Mouse (Mus musculus) ZHBTc4 (cell line): ENCODE results near the gene Cdc26.
A peak's percentile ranks its signal among the peaks of the same experiment; 100 is the strongest.

Experiments
- DNase-seq: peaks from one replicate; pipeline ENCODE4 v3.0.0-alpha.2; 2011; ENCODE audit warnings: low read depth, low spot score

Cdc26 gene

DNA sequence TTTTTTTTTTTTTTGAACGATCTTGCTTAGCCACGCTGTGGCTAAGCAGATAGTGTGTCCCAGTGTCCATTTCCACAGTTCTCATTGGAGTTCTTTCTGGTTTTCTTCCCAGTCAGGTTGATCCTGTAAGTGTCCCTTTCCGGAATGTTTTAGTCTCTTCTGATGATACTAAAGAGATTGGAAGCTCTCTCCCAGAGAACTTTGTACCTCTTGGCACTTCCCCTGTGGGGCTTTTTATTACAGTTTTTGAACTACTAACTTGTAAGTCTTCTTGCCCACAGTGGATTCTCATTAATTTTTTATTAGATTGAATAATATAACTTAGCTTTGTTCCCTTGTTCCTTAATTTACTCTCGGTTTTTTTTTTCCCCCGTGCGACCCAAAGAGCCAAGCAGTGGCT, 46.9 kb downstream of the Cdc26 start:
- no peak for DNase-seq

DNA sequence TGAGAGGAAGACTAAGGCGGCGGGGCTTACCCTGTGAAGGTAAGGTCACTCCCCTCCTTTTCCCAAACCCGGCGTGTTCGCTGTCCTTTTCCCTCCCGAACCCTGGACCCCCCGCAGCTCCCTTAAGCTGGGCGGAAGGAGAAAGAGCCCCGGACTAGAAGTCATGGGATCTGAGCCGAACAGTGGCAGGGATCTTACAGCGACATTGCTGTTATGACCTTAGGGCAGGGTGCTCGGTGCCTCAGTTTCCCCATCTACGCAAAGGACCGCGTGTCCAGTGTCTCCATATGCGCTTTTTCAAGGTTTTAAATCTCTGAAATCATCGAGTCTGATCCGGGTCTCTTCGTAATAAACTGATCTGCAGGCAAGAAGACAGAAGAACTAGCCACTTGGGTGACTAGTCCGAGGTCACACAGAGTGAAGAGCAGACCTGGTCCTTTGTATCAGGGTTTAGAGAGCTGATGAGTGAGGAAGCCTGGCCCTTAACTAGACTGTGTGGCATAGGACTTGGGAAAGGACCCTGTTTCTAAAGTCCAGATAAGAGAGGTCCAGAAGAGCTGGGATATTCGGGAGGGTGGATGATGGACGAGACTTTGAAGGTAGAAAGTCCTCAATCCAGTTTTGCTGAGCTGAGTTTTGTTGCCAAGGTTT, 47.5 kb downstream of the Cdc26 start:
- no peak for DNase-seq

DNA sequence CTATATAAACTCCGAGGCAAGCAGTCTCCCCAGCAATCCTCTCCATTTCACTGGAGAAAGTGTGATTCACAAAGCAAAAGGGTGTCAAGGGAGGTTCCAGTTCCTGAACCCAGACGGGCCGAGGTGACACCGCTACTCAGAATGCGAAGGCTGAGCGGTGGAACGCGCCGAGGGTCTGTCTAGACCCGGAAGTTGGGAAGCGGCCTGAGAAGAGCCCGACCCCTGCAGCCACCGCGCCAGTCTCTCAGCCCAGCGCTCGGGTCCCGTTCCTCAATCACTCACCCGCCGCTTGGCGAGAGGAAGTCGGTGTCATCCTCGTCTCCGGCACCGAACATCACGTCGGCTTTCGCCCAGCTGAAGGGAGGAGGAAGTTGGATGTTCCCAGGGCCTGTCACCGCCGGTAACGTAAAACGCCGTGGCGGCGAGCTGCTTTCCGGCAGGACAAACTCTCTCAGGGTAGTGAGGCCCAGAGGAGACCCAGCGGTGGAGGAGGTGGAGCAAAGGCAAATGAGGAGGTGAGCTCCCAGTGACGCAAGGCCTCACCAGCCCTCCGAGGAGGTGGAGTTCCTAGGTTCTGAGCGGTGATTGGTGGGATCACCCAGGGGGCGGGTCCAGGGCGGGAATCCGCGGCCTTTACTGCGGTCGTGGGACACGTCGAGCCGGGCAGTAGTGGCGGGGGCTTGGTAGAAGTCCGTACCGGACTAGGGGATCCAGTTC, 48.2 kb downstream of the Cdc26 start, which contains the start of the genes Fkbp15 and Slc31a1:
TSS of gene Fkbp15 (minus strand) at position 461 of the 717 bp plus-strand sequence.
TSS of gene Slc31a1 (plus strand) at position 640 of the 717 bp plus-strand sequence.
- peak; percentile 99 for DNase-seq

DNA sequence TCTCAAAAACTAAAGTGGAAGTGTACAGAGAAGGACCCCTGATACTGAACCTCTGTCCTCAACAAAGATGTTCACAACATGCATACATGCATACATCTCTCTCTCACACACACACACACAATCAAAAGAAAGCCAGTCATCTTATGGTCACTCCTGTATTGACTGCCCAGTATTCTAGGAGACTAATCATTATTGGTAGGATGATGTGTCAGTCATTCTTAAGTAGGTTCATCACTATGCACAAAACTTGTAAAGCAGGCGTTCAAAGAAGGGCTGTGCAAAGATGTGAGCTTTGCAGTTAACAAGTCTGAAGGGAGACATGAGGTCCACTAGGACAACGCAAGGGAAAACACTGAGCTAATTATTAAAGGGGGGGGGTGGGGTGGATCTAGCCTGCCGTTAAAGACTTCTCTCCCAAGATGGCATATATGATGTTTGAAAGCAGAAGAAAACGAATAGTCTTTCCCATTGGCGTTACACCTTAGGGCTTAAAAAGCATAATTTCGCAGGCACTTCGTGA, 49.1 kb downstream of the Cdc26 start:
- no peak for DNase-seq

GRCm38 (mm10) chr4:62357631-62358148, 50.8 kb downstream of the Cdc26 start:
- no peak for DNase-seq

GRCm38 (mm10) chr4:62349371-62349770, 59.1 kb downstream of the Cdc26 start:
- no peak for DNase-seq

DNA sequence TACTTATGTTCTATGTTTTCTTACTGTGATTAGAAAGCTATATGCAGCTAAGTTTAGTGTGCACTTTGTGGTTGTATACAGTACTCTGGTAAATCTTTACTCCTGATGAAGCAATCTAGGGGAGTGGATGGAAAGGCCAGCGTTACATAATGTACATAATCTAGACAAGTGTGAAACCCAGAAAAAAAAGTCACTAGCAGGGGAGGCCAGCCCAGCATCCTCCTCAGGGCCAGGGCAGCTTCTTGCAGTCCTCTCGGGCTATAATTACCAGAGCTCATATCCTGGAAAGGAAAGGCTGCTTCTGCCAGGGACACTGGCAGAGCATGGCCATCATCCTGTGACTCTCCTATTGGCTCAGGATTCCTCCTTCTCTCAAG, 60.1 kb downstream of the Cdc26 start:
- DNase-seq, result no peak

- DNase-seq, result no peak
Observed at GRCm38 (mm10) chr4:62347605-62348328, 60.7 kb downstream of the Cdc26 start.

- no peak for DNase-seq
Observed at GRCm38 (mm10) chr4:62345827-62346226, 62.6 kb downstream of the Cdc26 start.

DNA sequence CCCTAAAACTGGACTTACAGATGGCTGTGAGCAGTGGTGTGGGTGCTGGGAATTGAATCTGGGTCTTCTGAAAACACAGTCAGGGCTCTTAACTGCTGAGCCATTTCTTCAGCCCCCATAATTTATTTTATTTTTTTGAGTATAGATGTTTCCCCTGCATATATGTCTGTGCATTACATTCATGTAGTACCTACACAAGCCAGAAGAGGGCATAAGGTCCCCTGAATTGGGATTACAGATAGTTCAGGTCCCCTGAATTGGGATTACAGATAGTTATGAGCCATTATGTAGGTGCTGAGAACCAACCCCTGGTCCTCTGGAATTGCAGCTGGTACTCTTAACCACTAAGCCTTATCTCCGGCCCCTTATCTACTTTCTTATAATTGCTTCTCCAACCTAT, 64.4 kb downstream of the Cdc26 start:
- peak; percentile 43 for DNase-seq

DNA sequence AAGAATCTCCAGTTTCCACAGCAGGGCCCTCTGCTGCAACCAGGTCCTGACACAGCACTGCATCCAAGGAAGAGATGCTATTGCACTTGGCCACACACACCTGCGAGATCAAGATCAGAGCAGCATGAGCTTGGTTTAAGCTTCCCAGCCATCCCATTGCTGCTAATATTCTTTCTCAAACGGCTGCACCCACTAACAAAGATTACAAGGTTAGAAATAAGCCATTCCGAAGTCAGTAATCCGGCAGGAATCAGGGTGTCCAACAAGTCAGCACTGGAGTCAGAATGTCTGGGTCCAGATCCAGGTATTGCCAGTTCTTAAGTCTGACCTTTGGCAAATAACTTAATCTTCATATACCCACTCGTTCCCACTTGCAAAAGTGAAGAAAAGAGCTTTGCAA, 69.9 kb downstream of the Cdc26 start:
- DNase-seq, result no peak
